Mouse (Mus musculus): ENCODE data around the gene Cap1. TPM values are rescaled to one million over a fixed set of nuclear protein-coding genes. Genes with fewer than 3 reads are reported as not detected.

Cap1 gene
- polyA plus RNA-seq, 1 experiment from 2014 or later: 79.7 TPM

DNA sequence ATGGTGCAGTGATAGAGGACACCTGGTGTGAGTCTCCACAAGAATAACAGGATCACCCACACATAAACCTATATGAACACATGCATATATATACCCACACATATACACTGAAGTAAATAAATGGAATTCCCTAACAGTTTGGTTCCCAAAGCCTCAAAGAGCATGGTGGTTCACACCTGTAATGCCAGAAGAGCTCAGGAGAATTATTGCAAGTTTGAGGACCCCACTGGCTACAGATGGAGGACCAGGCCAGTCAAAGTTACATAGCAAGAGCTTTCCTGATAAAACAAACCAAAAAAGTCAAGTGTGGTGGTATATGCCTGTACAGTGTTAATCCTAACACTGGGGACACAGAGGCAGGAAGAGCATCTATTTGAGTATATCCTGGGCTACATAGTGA is 34.3 kb downstream of the Cap1 start:
- Histone ChIP-seq H3K9me3 (ENCODE audit: low read length) (no peaks in the 10 kb centered on the region), H3K9ac (replicated peaks; ENCODE audit: low read length) (no peak overlapping the region), H3K27ac (ENCODE audit: low read length) (no peak overlapping the region), H3K4me2 (replicated peaks; ENCODE audit: low read depth, low read length) (no peak overlapping the region), H3K4me3 (ENCODE audit: low read length) (no peak overlapping the region), H3K36me3 (ENCODE audit: insufficient read depth, low read length) (peaks cover 56% of the 10 kb centered on the region), H3K4me1 (ENCODE audit: insufficient read depth, low read length) (no peaks in the 10 kb centered on the region), H3K27me3 (ENCODE audit: insufficient read depth, low read length) (no peaks in the 10 kb centered on the region)
- no peak for ATAC-seq (ENCODE audit: low FRiP score, low TSS enrichment)

DNA sequence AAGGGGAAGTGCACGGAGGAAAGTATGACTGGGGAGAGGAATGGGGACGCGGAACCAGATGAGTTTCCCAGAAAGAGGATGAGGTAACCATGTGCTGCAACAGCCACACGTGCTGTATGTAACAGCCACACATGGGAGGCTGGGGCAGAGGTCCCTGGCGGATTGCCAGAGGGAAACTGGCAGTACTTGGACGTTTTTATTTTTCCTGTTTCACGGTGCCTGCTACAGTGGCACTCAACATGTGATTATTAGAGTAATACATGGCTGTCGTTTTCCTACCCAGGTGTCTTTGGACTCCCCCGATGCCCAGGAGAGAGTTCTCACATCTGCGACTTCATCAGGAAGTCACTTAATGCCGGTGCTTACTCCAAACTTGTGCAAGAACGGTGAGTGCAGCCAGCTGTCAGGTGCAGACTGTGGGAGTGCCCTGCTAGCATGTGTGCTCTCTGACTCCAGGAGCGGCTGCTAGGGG is 37.7 kb downstream of the Cap1 start:
- Histone ChIP-seq H3K4me3 (ENCODE audit: low read length) (no peak overlapping the region), H3K4me2 (replicated peaks; ENCODE audit: low read depth, low read length) (no peak overlapping the region), H3K9ac (replicated peaks; ENCODE audit: low read length) (no peak overlapping the region), H3K36me3 (ENCODE audit: insufficient read depth, low read length) (peaks cover 50% of the 10 kb centered on the region), H3K9me3 (ENCODE audit: low read length) (no peaks in the 10 kb centered on the region), H3K4me1 (ENCODE audit: insufficient read depth, low read length) (no peaks in the 10 kb centered on the region), H3K27me3 (ENCODE audit: insufficient read depth, low read length) (no peaks in the 10 kb centered on the region), H3K27ac (ENCODE audit: low read length) (no peak overlapping the region)
- no peak for ATAC-seq (ENCODE audit: low FRiP score, low TSS enrichment)
- WGBS: 66% methylated on average over 13 of the region's 13 CpGs

DNA sequence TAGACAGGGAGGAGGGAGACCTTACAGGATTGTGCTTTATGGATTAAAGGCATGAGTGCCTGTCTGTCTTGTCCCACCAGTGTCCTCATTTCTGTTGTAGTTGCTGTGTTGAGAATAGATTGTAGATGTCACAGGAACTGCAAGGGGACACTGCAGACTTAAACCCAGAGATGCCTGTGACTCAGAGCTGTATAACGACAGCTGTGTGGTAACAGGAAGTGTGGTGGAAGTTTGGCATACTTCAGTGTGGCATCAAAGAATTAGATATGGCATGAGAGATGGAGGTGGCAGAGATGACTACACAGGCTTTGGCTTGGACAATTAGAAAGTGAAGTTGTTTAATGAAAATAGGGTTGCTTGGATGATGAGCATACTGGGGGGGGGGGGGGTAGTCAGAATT is 47.4 kb downstream of the Cap1 start:
- H3K9ac ChIP-seq (replicated peaks; ENCODE audit: low read length): no peak overlapping the region
- no peak for ATAC-seq (ENCODE audit: low FRiP score, low TSS enrichment)
- H3K36me3 ChIP-seq (ENCODE audit: insufficient read depth, low read length): peaks cover 9% of the 10 kb centered on the region; the same call in 1 of the 2 replicates
- no peaks in the 10 kb centered on the region for H3K27me3 ChIP-seq (ENCODE audit: insufficient read depth, low read length)
- peaks cover 6% of the 10 kb centered on the region for H3K4me1 ChIP-seq (ENCODE audit: insufficient read depth, low read length)
- no peaks in the 10 kb centered on the region for H3K9me3 ChIP-seq (ENCODE audit: low read length)
- no peak overlapping the region for H3K4me2 ChIP-seq (replicated peaks; ENCODE audit: low read depth, low read length)
- no peak overlapping the region for H3K4me3 ChIP-seq (ENCODE audit: low read length)
- H3K27ac ChIP-seq (ENCODE audit: low read length): no peak overlapping the region
- 54% methylated on average over 1 of the region's 1 CpGs for WGBS

DNA sequence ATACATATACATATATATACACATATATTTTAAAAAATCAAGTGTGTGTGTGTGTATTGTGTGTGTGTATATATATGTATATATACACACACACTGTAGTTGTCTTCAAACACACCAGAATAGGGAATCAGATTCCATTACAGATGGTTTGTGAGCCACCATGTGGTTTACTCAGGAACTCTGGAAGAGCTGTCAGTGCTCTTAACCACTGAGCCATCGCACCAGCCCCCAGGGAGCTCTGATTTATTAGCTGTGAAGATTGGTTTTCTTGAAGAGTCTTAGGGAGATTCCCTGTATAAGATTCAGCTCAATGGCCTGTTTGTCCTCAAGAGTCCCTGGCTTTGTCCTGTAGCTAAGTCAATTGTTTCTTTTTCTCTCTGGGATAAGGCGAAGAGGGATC is 47.9 kb downstream of the Cap1 start:
- no peak for ATAC-seq (ENCODE audit: low FRiP score, low TSS enrichment)
- H3K4me1 ChIP-seq (ENCODE audit: insufficient read depth, low read length): peaks cover 6% of the 10 kb centered on the region
- H3K4me2 ChIP-seq (replicated peaks; ENCODE audit: low read depth, low read length): no peak overlapping the region
- no peaks in the 10 kb centered on the region for H3K9me3 ChIP-seq (ENCODE audit: low read length)
- WGBS: 52% methylated on average over 2 of the region's 2 CpGs
- no peak overlapping the region for H3K27ac ChIP-seq (ENCODE audit: low read length)
- no peak overlapping the region for H3K4me3 ChIP-seq (ENCODE audit: low read length)
- no peaks in the 10 kb centered on the region for H3K27me3 ChIP-seq (ENCODE audit: insufficient read depth, low read length)
- H3K36me3 ChIP-seq (ENCODE audit: insufficient read depth, low read length): peaks cover 9% of the 10 kb centered on the region; the same call in 1 of the 2 replicates
- H3K9ac ChIP-seq (replicated peaks; ENCODE audit: low read length): no peak overlapping the region

DNA sequence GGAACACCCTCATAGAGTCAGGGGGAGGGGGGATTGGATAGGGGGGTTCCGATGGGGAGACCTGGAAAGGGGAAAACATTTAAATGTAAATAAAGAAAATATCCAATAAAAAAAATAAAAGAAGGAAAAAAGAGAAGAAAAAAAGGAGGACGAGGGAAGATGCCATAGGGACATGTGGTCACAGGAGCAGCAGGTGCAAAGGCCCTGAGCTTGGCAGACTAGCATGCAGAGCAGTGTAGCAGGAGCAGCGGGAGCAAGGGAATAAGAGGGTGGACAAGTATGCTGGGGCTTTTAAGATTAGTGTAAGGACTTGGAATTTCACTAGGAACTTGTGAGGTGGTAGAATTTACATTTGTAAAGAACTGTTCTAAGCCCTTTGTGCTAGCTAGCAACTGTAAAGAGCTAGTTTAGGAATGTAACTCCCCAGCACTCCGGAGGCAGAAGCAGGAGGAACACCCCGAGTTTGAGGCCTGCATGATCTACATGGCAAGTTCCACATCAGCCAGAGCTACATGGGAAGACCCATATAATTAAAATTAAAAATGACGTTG is 48.6 kb downstream of the Cap1 start:
- Histone ChIP-seq H3K4me3 (ENCODE audit: low read length) (no peak overlapping the region), H3K27ac (ENCODE audit: low read length) (no peak overlapping the region), H3K9me3 (ENCODE audit: low read length) (no peaks in the 10 kb centered on the region), H3K9ac (replicated peaks; ENCODE audit: low read length) (no peak overlapping the region), H3K27me3 (ENCODE audit: insufficient read depth, low read length) (no peaks in the 10 kb centered on the region), H3K4me2 (replicated peaks; ENCODE audit: low read depth, low read length) (peak overlapping the region; percentile 83; the same call in 1 of the 2 replicates), H3K36me3 (ENCODE audit: insufficient read depth, low read length) (peaks cover 9% of the 10 kb centered on the region; the same call in 1 of the 2 replicates), H3K4me1 (ENCODE audit: insufficient read depth, low read length) (peaks cover 6% of the 10 kb centered on the region)
- ATAC-seq (ENCODE audit: low FRiP score, low TSS enrichment): no peak
- 74% methylated on average over 6 of the region's 6 CpGs for WGBS

DNA sequence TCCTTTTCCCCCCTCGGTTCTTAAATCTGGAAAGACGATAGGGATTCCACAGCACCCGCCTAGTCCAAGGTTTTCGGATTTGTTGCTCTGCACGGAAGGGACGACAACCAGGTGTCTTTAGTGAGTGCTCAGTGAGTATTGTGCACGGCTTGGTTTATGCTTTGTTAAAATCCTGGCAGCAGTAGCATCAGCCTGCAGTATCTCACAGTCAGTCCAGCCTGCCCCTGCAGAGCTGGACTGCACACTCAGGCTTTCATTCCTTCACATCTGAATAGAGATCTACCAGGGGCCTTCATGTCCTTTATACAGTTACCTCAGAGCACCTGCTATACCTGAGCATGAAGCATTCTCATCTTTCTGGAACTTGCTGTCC is 49.5 kb downstream of the Cap1 start:
- Histone ChIP-seq H3K4me3 (ENCODE audit: low read length) (peak overlapping the region; percentile 75), H3K9ac (replicated peaks; ENCODE audit: low read length) (peak overlapping the region; percentile 80), H3K4me2 (replicated peaks; ENCODE audit: low read depth, low read length) (peak overlapping the region; percentile 83), H3K4me1 (ENCODE audit: insufficient read depth, low read length) (peaks cover 6% of the 10 kb centered on the region), H3K36me3 (ENCODE audit: insufficient read depth, low read length) (0 out of 2 replicates have a peak, but pooled peaks cover 1% of the 10 kb centered on the region), H3K9me3 (ENCODE audit: low read length) (no peaks in the 10 kb centered on the region), H3K27ac (ENCODE audit: low read length) (no peak overlapping the region), H3K27me3 (ENCODE audit: insufficient read depth, low read length) (no peaks in the 10 kb centered on the region)
- ATAC-seq (ENCODE audit: low FRiP score, low TSS enrichment): peak; percentile 72; the same call in 1 of the 2 replicates
- WGBS: 0% methylated on average over 7 of the region's 7 CpGs

DNA sequence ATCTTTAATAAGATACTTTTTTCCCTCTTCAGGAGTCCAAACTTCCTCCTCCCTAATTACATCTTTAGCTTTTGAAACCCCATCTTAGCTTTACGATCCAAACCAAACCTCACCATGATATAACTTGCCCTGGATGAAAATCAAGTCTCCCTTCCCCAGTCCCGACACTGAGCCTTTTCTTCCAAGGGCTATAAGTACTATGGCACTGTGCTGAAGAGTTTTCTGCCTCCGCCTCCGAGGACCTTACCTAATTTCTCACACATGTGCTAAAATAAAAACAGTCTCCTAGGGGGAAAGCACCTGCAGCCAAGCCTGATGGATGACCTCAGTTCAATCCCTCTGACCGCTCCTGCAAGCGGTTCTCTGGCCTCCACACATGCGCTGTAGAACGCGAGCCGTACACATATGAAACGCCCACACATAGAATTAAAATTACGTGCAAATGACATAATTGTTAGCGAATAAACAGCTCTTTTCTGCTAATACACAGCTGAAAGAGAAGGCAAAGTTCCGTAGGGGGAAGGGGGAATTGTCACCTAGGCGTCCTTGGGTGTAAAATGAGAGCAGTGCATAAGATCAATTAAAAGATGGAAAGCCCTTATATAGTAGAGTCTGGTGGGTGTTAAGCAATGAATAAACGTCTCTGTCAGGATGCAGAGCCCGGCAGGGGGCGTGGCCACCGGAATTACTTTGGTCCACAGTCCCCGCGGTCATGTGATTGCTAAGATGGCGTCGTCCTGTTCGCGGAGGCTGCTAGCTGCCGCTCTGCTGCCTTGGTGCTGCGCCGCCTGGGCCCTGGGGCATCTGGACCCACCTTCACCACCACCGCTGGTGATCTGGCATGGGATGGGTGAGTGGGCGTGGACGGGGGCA is 50.1 kb downstream of the Cap1 start, which contains the start of gene Ppt1:
Gene Ppt1 (plus strand): TSS at position 713 of the 873 bp plus-strand sequence.
- H3K4me1 ChIP-seq (ENCODE audit: insufficient read depth, low read length): peaks cover 6% of the 10 kb centered on the region
- 4% methylated on average over 31 of the region's 31 CpGs for WGBS
- peak; percentile 90 for ATAC-seq (ENCODE audit: low FRiP score, low TSS enrichment)
- no peaks in the 10 kb centered on the region for H3K27me3 ChIP-seq (ENCODE audit: insufficient read depth, low read length)
- no peak within 1 kb of the TSS for H3K27ac ChIP-seq (ENCODE audit: low read length)
- peak within 1 kb of the TSS; percentile 83 for H3K4me2 ChIP-seq (replicated peaks; ENCODE audit: low read depth, low read length)
- no peaks in the 10 kb centered on the region for H3K9me3 ChIP-seq (ENCODE audit: low read length)
- H3K9ac ChIP-seq (replicated peaks; ENCODE audit: low read length): peak within 1 kb of the TSS; percentile 80
- peak within 1 kb of the TSS; percentile 75 for H3K4me3 ChIP-seq (ENCODE audit: low read length)
- H3K36me3 ChIP-seq (ENCODE audit: insufficient read depth, low read length): no peaks in the 10 kb centered on the region

DNA sequence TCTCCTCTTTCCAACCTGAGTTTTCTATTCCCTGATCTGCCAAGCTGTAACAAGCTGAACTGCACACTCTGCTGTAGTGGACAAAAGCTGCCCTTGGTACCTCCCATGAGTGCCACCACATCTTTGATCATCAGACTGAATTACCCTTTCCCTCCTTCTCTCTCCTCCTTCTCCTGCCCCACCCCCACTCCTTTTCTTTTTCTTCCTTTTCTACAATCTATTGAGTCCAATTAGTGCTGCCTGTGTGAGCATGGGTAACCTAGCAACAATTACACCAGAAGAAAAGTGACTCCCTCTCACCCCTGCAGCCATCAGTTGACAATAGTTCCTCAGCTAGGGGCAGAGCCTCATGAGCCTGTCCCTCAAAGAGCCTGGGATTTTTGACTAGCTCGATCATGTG is 54.0 kb downstream of the Cap1 start:
- no peaks in the 10 kb centered on the region for H3K9me3 ChIP-seq (ENCODE audit: low read length)
- no peak overlapping the region for H3K4me2 ChIP-seq (replicated peaks; ENCODE audit: low read depth, low read length)
- H3K36me3 ChIP-seq (ENCODE audit: insufficient read depth, low read length): no peaks in the 10 kb centered on the region
- H3K27ac ChIP-seq (ENCODE audit: low read length): no peak overlapping the region
- no peaks in the 10 kb centered on the region for H3K27me3 ChIP-seq (ENCODE audit: insufficient read depth, low read length)
- peaks cover 4% of the 10 kb centered on the region for H3K4me1 ChIP-seq (ENCODE audit: insufficient read depth, low read length)
- ATAC-seq (ENCODE audit: low FRiP score, low TSS enrichment): peak; percentile 29; the same call in 1 of the 2 replicates
- H3K4me3 ChIP-seq (ENCODE audit: low read length): no peak overlapping the region
- 31% methylated on average over 1 of the region's 1 CpGs for WGBS
- H3K9ac ChIP-seq (replicated peaks; ENCODE audit: low read length): no peak overlapping the region

DNA sequence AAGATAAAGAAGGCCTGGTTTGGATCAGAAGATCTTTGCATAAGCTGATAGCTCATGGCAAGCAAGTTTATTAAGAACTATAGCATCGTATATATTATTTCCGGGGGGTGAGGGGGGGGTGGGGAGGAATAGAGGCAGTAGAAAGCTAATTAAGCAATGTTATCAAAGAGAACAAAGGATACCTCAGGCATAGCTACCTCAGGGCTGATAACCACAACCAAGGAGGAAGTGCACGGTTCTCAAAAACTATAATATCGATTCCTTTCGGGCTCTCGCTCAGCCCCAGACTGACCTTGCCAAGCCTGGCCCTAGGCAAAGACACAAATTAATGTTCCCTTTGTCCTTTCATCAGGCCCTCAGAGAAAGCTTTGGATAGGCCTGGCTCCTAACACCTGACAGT is 56.5 kb downstream of the Cap1 start:
- Histone ChIP-seq H3K36me3 (ENCODE audit: insufficient read depth, low read length) (no peaks in the 10 kb centered on the region), H3K27ac (ENCODE audit: low read length) (no peak overlapping the region), H3K4me1 (ENCODE audit: insufficient read depth, low read length) (no peaks in the 10 kb centered on the region), H3K4me3 (ENCODE audit: low read length) (no peak overlapping the region), H3K27me3 (ENCODE audit: insufficient read depth, low read length) (no peaks in the 10 kb centered on the region), H3K4me2 (replicated peaks; ENCODE audit: low read depth, low read length) (no peak overlapping the region), H3K9ac (replicated peaks; ENCODE audit: low read length) (no peak overlapping the region), H3K9me3 (ENCODE audit: low read length) (no peaks in the 10 kb centered on the region)
- ATAC-seq (ENCODE audit: low FRiP score, low TSS enrichment): no peak
- 98% methylated on average over 6 of the region's 6 CpGs for WGBS

DNA sequence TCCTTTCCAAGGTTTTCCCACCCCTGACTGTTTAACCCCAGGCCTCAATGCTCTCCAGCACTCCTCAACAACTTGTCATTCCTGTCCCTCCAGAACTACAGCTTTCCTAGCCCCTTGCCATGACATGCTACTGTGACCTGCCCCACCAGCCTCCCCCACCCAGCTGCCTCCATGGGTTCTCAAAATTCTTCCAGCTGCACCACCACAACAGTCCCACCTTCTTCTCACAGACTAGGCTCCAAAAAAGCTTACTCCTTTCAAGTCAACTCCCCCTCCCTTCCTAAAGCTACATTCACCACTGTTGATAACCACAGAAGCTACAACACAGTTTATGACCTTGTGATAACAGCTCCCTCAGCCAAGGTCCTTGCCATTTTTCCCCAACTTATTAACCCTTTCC is 58.2 kb downstream of the Cap1 start:
- Histone ChIP-seq H3K9me3 (ENCODE audit: low read length) (no peaks in the 10 kb centered on the region), H3K4me2 (replicated peaks; ENCODE audit: low read depth, low read length) (no peak overlapping the region), H3K4me3 (ENCODE audit: low read length) (no peak overlapping the region), H3K27me3 (ENCODE audit: insufficient read depth, low read length) (no peaks in the 10 kb centered on the region), H3K36me3 (ENCODE audit: insufficient read depth, low read length) (no peaks in the 10 kb centered on the region), H3K4me1 (ENCODE audit: insufficient read depth, low read length) (no peaks in the 10 kb centered on the region), H3K9ac (replicated peaks; ENCODE audit: low read length) (no peak overlapping the region), H3K27ac (ENCODE audit: low read length) (no peak overlapping the region)
- ATAC-seq (ENCODE audit: low FRiP score, low TSS enrichment): no peak

Measured in kidney, embryonic 16.5 days (tissue).